Mouse (Mus musculus): Measurements from ENCODE around the gene Cacng6. TPM values are rescaled to one million over a fixed set of nuclear protein-coding genes. Genes with fewer than 3 reads are reported as not detected.

The Cacng6 gene
- polyA plus RNA-seq, 1 experiment = not detected

GRCm38 (mm10) chr7:3450671-3451070 is 26.7 kb downstream of the Cacng6 start:
- Histone ChIP-seq H3K9me3 (ENCODE audit: control insufficient read depth, low read length) (no peaks in the 10 kb centered on the region), H3K4me1 (ENCODE audit: control insufficient read depth) (no peaks in the 10 kb centered on the region), H3K36me3 (ENCODE audit: control insufficient read depth) (no peaks in the 10 kb centered on the region), H3K27me3 (ENCODE audit: control insufficient read depth) (no peaks in the 10 kb centered on the region), H3K4me3 (replicated peaks) (no peak overlapping the region)
- no peak for TF ChIP-seq TAL1 (IDR thresholded peaks at IDR 0.05; ENCODE audit: low read length)
- TF ChIP-seq GATA1 (IDR thresholded peaks at IDR 0.05; ENCODE audit: low read length) = no peak

GRCm38 (mm10) chr7:3451161-3451560 is 27.2 kb downstream of the Cacng6 start:
- Histone ChIP-seq H3K9me3 (ENCODE audit: control insufficient read depth, low read length) (no peaks in the 10 kb centered on the region), H3K4me3 (replicated peaks) (no peak overlapping the region), H3K27me3 (ENCODE audit: control insufficient read depth) (no peaks in the 10 kb centered on the region), H3K36me3 (ENCODE audit: control insufficient read depth) (no peaks in the 10 kb centered on the region), H3K4me1 (ENCODE audit: control insufficient read depth) (no peaks in the 10 kb centered on the region)
- no peak for TF ChIP-seq TAL1 (IDR thresholded peaks at IDR 0.05; ENCODE audit: low read length)
- no peak for TF ChIP-seq GATA1 (IDR thresholded peaks at IDR 0.05; ENCODE audit: low read length)

GRCm38 (mm10) chr7:3452821-3453485 is 29.0 kb downstream of the Cacng6 start:
- H3K36me3 ChIP-seq (ENCODE audit: control insufficient read depth) = no peaks in the 10 kb centered on the region
- H3K4me1 ChIP-seq (ENCODE audit: control insufficient read depth) = no peaks in the 10 kb centered on the region
- H3K9me3 ChIP-seq (ENCODE audit: control insufficient read depth, low read length) = no peaks in the 10 kb centered on the region
- H3K27me3 ChIP-seq (ENCODE audit: control insufficient read depth) = no peaks in the 10 kb centered on the region
- TF ChIP-seq TAL1 (IDR thresholded peaks at IDR 0.05; ENCODE audit: low read length) = no peak
- no peak for TF ChIP-seq GATA1 (IDR thresholded peaks at IDR 0.05; ENCODE audit: low read length)
- no peak overlapping the region for H3K4me3 ChIP-seq (replicated peaks)

GRCm38 (mm10) chr7:3453486-3454183 is 29.6 kb downstream of the Cacng6 start:
- Histone ChIP-seq H3K27me3 (ENCODE audit: control insufficient read depth) (no peaks in the 10 kb centered on the region), H3K4me1 (ENCODE audit: control insufficient read depth) (no peaks in the 10 kb centered on the region), H3K9me3 (ENCODE audit: control insufficient read depth, low read length) (no peaks in the 10 kb centered on the region), H3K36me3 (ENCODE audit: control insufficient read depth) (no peaks in the 10 kb centered on the region), H3K4me3 (replicated peaks) (no peak overlapping the region)
- no peak for TF ChIP-seq GATA1 (IDR thresholded peaks at IDR 0.05; ENCODE audit: low read length)
- no peak for TF ChIP-seq TAL1 (IDR thresholded peaks at IDR 0.05; ENCODE audit: low read length)

- no peak overlapping the region for H3K4me3 ChIP-seq (replicated peaks)
- no peaks in the 10 kb centered on the region for H3K4me1 ChIP-seq (ENCODE audit: control insufficient read depth)
- TF ChIP-seq GATA1 (IDR thresholded peaks at IDR 0.05; ENCODE audit: low read length) (no peak), TAL1 (IDR thresholded peaks at IDR 0.05; ENCODE audit: low read length) (no peak)
- no peaks in the 10 kb centered on the region for H3K9me3 ChIP-seq (ENCODE audit: control insufficient read depth, low read length)
- H3K36me3 ChIP-seq (ENCODE audit: control insufficient read depth) = no peaks in the 10 kb centered on the region
- H3K27me3 ChIP-seq (ENCODE audit: control insufficient read depth) = no peaks in the 10 kb centered on the region
These were observed 33.3 kb downstream of the Cacng6 start for GRCm38 (mm10) chr7:3457111-3457840.

GRCm38 (mm10) chr7:3457841-3458217 is 33.8 kb downstream of the Cacng6 start:
- Histone ChIP-seq H3K9me3 (ENCODE audit: control insufficient read depth, low read length) (no peaks in the 10 kb centered on the region), H3K27me3 (ENCODE audit: control insufficient read depth) (no peaks in the 10 kb centered on the region)
- TF ChIP-seq GATA1 (IDR thresholded peaks at IDR 0.05; ENCODE audit: low read length) (no peak), TAL1 (IDR thresholded peaks at IDR 0.05; ENCODE audit: low read length) (no peak)

GRCm38 (mm10) chr7:3460261-3460660 is 36.3 kb downstream of the Cacng6 start:
- TF ChIP-seq GATA1 (IDR thresholded peaks at IDR 0.05; ENCODE audit: low read length) = no peak
- Histone ChIP-seq H3K9me3 (ENCODE audit: control insufficient read depth, low read length) (no peaks in the 10 kb centered on the region), H3K27me3 (ENCODE audit: control insufficient read depth) (no peaks in the 10 kb centered on the region), H3K36me3 (ENCODE audit: control insufficient read depth) (no peaks in the 10 kb centered on the region), H3K4me3 (replicated peaks) (no peak overlapping the region), H3K4me1 (ENCODE audit: control insufficient read depth) (no peaks in the 10 kb centered on the region)

More at GRCm38 (mm10) chr7:3457841-3458217, 33.8 kb downstream of the Cacng6 start:
- no peaks in the 10 kb centered on the region for H3K4me1 ChIP-seq (ENCODE audit: control insufficient read depth)
- H3K4me3 ChIP-seq (replicated peaks) = no peak overlapping the region
- H3K36me3 ChIP-seq (ENCODE audit: control insufficient read depth) = no peaks in the 10 kb centered on the region

GRCm38 (mm10) chr7:3463306-3463705 is 39.3 kb downstream of the Cacng6 start:
- Histone ChIP-seq H3K4me1 (ENCODE audit: control insufficient read depth) (no peaks in the 10 kb centered on the region), H3K36me3 (ENCODE audit: control insufficient read depth) (no peaks in the 10 kb centered on the region), H3K9me3 (ENCODE audit: control insufficient read depth, low read length) (no peaks in the 10 kb centered on the region), H3K27me3 (ENCODE audit: control insufficient read depth) (no peaks in the 10 kb centered on the region), H3K4me3 (replicated peaks) (no peak overlapping the region)
- TF ChIP-seq GATA1 (IDR thresholded peaks at IDR 0.05; ENCODE audit: low read length) (no peak), TAL1 (IDR thresholded peaks at IDR 0.05; ENCODE audit: low read length) (no peak)

- H3K9me3 ChIP-seq (ENCODE audit: control insufficient read depth, low read length) = no peaks in the 10 kb centered on the region
- H3K4me3 ChIP-seq (replicated peaks) = no peak overlapping the region
- H3K36me3 ChIP-seq (ENCODE audit: control insufficient read depth) = no peaks in the 10 kb centered on the region
- TF ChIP-seq GATA1 (IDR thresholded peaks at IDR 0.05; ENCODE audit: low read length) (no peak), TAL1 (IDR thresholded peaks at IDR 0.05; ENCODE audit: low read length) (no peak)
- H3K27me3 ChIP-seq (ENCODE audit: control insufficient read depth) = no peaks in the 10 kb centered on the region
- no peaks in the 10 kb centered on the region for H3K4me1 ChIP-seq (ENCODE audit: control insufficient read depth)
These were observed 44.6 kb downstream of the Cacng6 start for GRCm38 (mm10) chr7:3468614-3469013.
